Mouse (Mus musculus): ENCODE results near the gene Csrp3. TPM values are rescaled to one million over a fixed set of nuclear protein-coding genes. Genes with fewer than 3 reads are reported as not detected.

Csrp3 gene
- polyA plus RNA-seq, 1 experiment, result not detected

GRCm38 (mm10) chr7:48881486-48881885 is 33.7 kb upstream of the Csrp3 start, which contains the start of gene E2f8:
TSS of gene E2f8 (minus strand) at chr7:48881596.
- Histone ChIP-seq H3K9ac (ENCODE audit: low read depth, poor library complexity, severe bottlenecking) (peak within 1 kb of the TSS; percentile 94), H3K4me1 (ENCODE audit: control insufficient read depth, insufficient read depth, low read length) (no peaks in the 10 kb centered on the region), H3K36me3 (ENCODE audit: control insufficient read depth, insufficient read depth, low read length, poor library complexity, severe bottlenecking) (peaks cover 8% of the 10 kb centered on the region), H3K4me3 (ENCODE audit: low read depth, low read length) (peak within 1 kb of the TSS; percentile 85), H3K9me3 (replicated peaks; ENCODE audit: control insufficient read depth, insufficient read depth, low read length, poor library complexity, severe bottlenecking) (no peaks in the 10 kb centered on the region), H3K27ac (ENCODE audit: insufficient read depth, low read length) (no peak within 1 kb of the TSS), H3K27me3 (ENCODE audit: control insufficient read depth, insufficient read depth, low read length, poor library complexity, severe bottlenecking) (no peaks in the 10 kb centered on the region)
- no peak for TF ChIP-seq CTCF (IDR thresholded peaks at IDR 0.05; ENCODE audit: low read depth, low read length)
- no peak for TF ChIP-seq POLR2A (IDR thresholded peaks at IDR 0.05; ENCODE audit: insufficient read depth, low read length)
- no peak for TF ChIP-seq EP300 (IDR thresholded peaks at IDR 0.05; ENCODE audit: insufficient read depth, low read depth, low read length)

- H3K4me3 ChIP-seq (ENCODE audit: low read depth, low read length), result peak overlapping the region; percentile 85
- no peaks in the 10 kb centered on the region for H3K4me1 ChIP-seq (ENCODE audit: control insufficient read depth, insufficient read depth, low read length)
- TF ChIP-seq EP300 (IDR thresholded peaks at IDR 0.05; ENCODE audit: insufficient read depth, low read depth, low read length), result no peak
- no peak for TF ChIP-seq POLR2A (IDR thresholded peaks at IDR 0.05; ENCODE audit: insufficient read depth, low read length)
- no peak for TF ChIP-seq CTCF (IDR thresholded peaks at IDR 0.05; ENCODE audit: low read depth, low read length)
Observed at GRCm38 (mm10) chr7:48880591-48881481, 33.0 kb upstream of the Csrp3 start.

GRCm38 (mm10) chr7:48879574-48879973 is 31.7 kb upstream of the Csrp3 start:
- H3K9me3 ChIP-seq (replicated peaks; ENCODE audit: control insufficient read depth, insufficient read depth, low read length, poor library complexity, severe bottlenecking), result no peaks in the 10 kb centered on the region
- H3K27me3 ChIP-seq (ENCODE audit: control insufficient read depth, insufficient read depth, low read length, poor library complexity, severe bottlenecking), result no peaks in the 10 kb centered on the region
- H3K36me3 ChIP-seq (ENCODE audit: control insufficient read depth, insufficient read depth, low read length, poor library complexity, severe bottlenecking), result peaks cover 14% of the 10 kb centered on the region
- H3K27ac ChIP-seq (ENCODE audit: insufficient read depth, low read length), result no peak overlapping the region
- no peak overlapping the region for H3K9ac ChIP-seq (ENCODE audit: low read depth, poor library complexity, severe bottlenecking)
- no peaks in the 10 kb centered on the region for H3K4me1 ChIP-seq (ENCODE audit: control insufficient read depth, insufficient read depth, low read length)
- TF ChIP-seq POLR2A (IDR thresholded peaks at IDR 0.05; ENCODE audit: insufficient read depth, low read length) (no peak), EP300 (IDR thresholded peaks at IDR 0.05; ENCODE audit: insufficient read depth, low read depth, low read length) (no peak), CTCF (IDR thresholded peaks at IDR 0.05; ENCODE audit: low read depth, low read length) (no peak)
- no peak overlapping the region for H3K4me3 ChIP-seq (ENCODE audit: low read depth, low read length)

More at GRCm38 (mm10) chr7:48880591-48881481, 33.0 kb upstream of the Csrp3 start:
- Histone ChIP-seq H3K9me3 (replicated peaks; ENCODE audit: control insufficient read depth, insufficient read depth, low read length, poor library complexity, severe bottlenecking) (no peaks in the 10 kb centered on the region), H3K27ac (ENCODE audit: insufficient read depth, low read length) (no peak overlapping the region), H3K9ac (ENCODE audit: low read depth, poor library complexity, severe bottlenecking) (peak overlapping the region; percentile 94), H3K27me3 (ENCODE audit: control insufficient read depth, insufficient read depth, low read length, poor library complexity, severe bottlenecking) (no peaks in the 10 kb centered on the region), H3K36me3 (ENCODE audit: control insufficient read depth, insufficient read depth, low read length, poor library complexity, severe bottlenecking) (peaks cover 11% of the 10 kb centered on the region)

- TF ChIP-seq CTCF (IDR thresholded peaks at IDR 0.05; ENCODE audit: low read depth, low read length), result no peak
- no peak for TF ChIP-seq POLR2A (IDR thresholded peaks at IDR 0.05; ENCODE audit: insufficient read depth, low read length)
- no peak for TF ChIP-seq EP300 (IDR thresholded peaks at IDR 0.05; ENCODE audit: insufficient read depth, low read depth, low read length)
- Histone ChIP-seq H3K27ac (ENCODE audit: insufficient read depth, low read length) (no peak overlapping the region), H3K4me1 (ENCODE audit: control insufficient read depth, insufficient read depth, low read length) (no peaks in the 10 kb centered on the region), H3K9ac (ENCODE audit: low read depth, poor library complexity, severe bottlenecking) (no peak overlapping the region), H3K36me3 (ENCODE audit: control insufficient read depth, insufficient read depth, low read length, poor library complexity, severe bottlenecking) (peaks cover 28% of the 10 kb centered on the region), H3K9me3 (replicated peaks; ENCODE audit: control insufficient read depth, insufficient read depth, low read length, poor library complexity, severe bottlenecking) (no peaks in the 10 kb centered on the region), H3K27me3 (ENCODE audit: control insufficient read depth, insufficient read depth, low read length, poor library complexity, severe bottlenecking) (no peaks in the 10 kb centered on the region), H3K4me3 (ENCODE audit: low read depth, low read length) (no peak overlapping the region)
Observed at GRCm38 (mm10) chr7:48877786-48878390, 30.1 kb upstream of the Csrp3 start.

GRCm38 (mm10) chr7:48876526-48876925 is 28.7 kb upstream of the Csrp3 start:
- Histone ChIP-seq H3K9ac (ENCODE audit: low read depth, poor library complexity, severe bottlenecking) (no peak overlapping the region), H3K27ac (ENCODE audit: insufficient read depth, low read length) (no peak overlapping the region), H3K27me3 (ENCODE audit: control insufficient read depth, insufficient read depth, low read length, poor library complexity, severe bottlenecking) (no peaks in the 10 kb centered on the region), H3K4me1 (ENCODE audit: control insufficient read depth, insufficient read depth, low read length) (no peaks in the 10 kb centered on the region), H3K4me3 (ENCODE audit: low read depth, low read length) (no peak overlapping the region), H3K9me3 (replicated peaks; ENCODE audit: control insufficient read depth, insufficient read depth, low read length, poor library complexity, severe bottlenecking) (no peaks in the 10 kb centered on the region), H3K36me3 (ENCODE audit: control insufficient read depth, insufficient read depth, low read length, poor library complexity, severe bottlenecking) (peaks cover 39% of the 10 kb centered on the region)
- TF ChIP-seq POLR2A (IDR thresholded peaks at IDR 0.05; ENCODE audit: insufficient read depth, low read length) (no peak), EP300 (IDR thresholded peaks at IDR 0.05; ENCODE audit: insufficient read depth, low read depth, low read length) (no peak), CTCF (IDR thresholded peaks at IDR 0.05; ENCODE audit: low read depth, low read length) (peak; percentile 35)

- H3K4me1 ChIP-seq (ENCODE audit: control insufficient read depth, insufficient read depth, low read length), result no peaks in the 10 kb centered on the region
Observed at GRCm38 (mm10) chr7:48875096-48875495, 27.3 kb upstream of the Csrp3 start.

More at GRCm38 (mm10) chr7:48875096-48875495, 27.3 kb upstream of the Csrp3 start:
- no peak for TF ChIP-seq CTCF (IDR thresholded peaks at IDR 0.05; ENCODE audit: low read depth, low read length)
- TF ChIP-seq EP300 (IDR thresholded peaks at IDR 0.05; ENCODE audit: insufficient read depth, low read depth, low read length), result no peak
- TF ChIP-seq POLR2A (IDR thresholded peaks at IDR 0.05; ENCODE audit: insufficient read depth, low read length), result no peak
- Histone ChIP-seq H3K36me3 (ENCODE audit: control insufficient read depth, insufficient read depth, low read length, poor library complexity, severe bottlenecking) (peaks cover 54% of the 10 kb centered on the region), H3K27ac (ENCODE audit: insufficient read depth, low read length) (no peak overlapping the region), H3K4me3 (ENCODE audit: low read depth, low read length) (no peak overlapping the region), H3K9ac (ENCODE audit: low read depth, poor library complexity, severe bottlenecking) (no peak overlapping the region), H3K27me3 (ENCODE audit: control insufficient read depth, insufficient read depth, low read length, poor library complexity, severe bottlenecking) (no peaks in the 10 kb centered on the region), H3K9me3 (replicated peaks; ENCODE audit: control insufficient read depth, insufficient read depth, low read length, poor library complexity, severe bottlenecking) (no peaks in the 10 kb centered on the region)

All from ES-Bruce4 (cell line).